Mouse (Mus musculus): ENCODE measurements around the gene Ppp1r1a. TPM values are rescaled to one million over a fixed set of nuclear protein-coding genes. Genes with fewer than 3 reads are reported as not detected.

Ppp1r1a gene
- polyA plus RNA-seq, 1 experiment from 2014 or later = 21.5 TPM

DNA sequence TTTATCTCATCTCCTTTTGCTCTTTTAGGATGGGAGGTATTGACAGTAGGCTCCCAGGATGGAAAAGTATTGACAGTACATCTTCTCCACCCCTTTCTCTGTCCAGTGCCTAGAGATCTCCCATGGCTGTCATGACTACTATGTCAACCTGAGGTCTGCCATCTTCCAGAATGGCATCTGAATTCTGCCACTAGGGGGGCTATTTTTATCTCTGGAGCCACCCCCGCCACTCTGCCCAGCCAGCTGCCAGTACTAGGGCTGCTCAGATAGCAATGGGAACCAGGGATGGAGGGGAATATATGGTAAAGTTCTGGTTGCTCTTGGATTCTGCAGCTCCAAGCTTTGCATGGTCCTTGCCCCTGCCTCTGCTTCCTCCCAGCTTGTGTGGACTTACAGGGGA, 26.2 kb downstream of the Ppp1r1a start:
- 63% methylated on average over 1 of the region's 1 CpGs for WGBS
- peaks cover 7% of the 10 kb centered on the region; the same call in 1 of the 2 replicates for H3K27me3 ChIP-seq
- H3K4me3 ChIP-seq (replicated peaks) = no peak overlapping the region
- no peaks in the 10 kb centered on the region for H3K9me3 ChIP-seq (replicated peaks)
- H3K36me3 ChIP-seq = no peaks in the 10 kb centered on the region
- no peak overlapping the region for H3K9ac ChIP-seq
- H3K4me1 ChIP-seq = peaks cover 14% of the 10 kb centered on the region
- H3K27ac ChIP-seq = no peak overlapping the region
- no peak for ATAC-seq (replicated peaks; ENCODE audit: low FRiP score)
- H3K4me2 ChIP-seq = no peak overlapping the region

DNA sequence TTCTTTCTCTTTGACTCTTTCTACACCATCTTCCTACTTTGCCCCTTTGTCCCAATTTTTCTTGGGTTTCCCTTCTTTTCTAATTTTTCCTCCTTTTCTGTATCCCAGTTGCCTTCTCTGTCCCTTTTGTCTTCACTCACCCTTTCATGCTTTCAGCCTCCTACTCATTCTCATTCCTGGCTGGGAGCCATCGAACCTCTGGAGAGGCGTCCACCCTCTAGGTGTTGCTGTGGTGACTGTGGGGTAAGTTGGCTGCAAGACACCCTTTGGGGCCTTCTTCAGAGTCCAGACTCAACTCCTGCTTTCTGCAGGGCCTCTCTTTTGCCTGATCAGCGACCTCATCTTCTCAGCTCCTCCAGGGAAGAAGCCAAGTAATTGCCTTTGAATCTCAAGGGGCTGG, 28.5 kb downstream of the Ppp1r1a start:
- 69% methylated on average over 3 of the region's 3 CpGs for WGBS
- H3K4me2 ChIP-seq = no peak overlapping the region
- H3K36me3 ChIP-seq = no peaks in the 10 kb centered on the region
- peaks cover 27% of the 10 kb centered on the region for H3K27me3 ChIP-seq
- no peak for ATAC-seq (replicated peaks; ENCODE audit: low FRiP score)
- no peak overlapping the region for H3K27ac ChIP-seq
- peaks cover 7% of the 10 kb centered on the region; the same call in 1 of the 2 replicates for H3K4me1 ChIP-seq
- H3K9me3 ChIP-seq (replicated peaks) = no peaks in the 10 kb centered on the region
- H3K9ac ChIP-seq = no peak overlapping the region
- no peak overlapping the region for H3K4me3 ChIP-seq (replicated peaks)

DNA sequence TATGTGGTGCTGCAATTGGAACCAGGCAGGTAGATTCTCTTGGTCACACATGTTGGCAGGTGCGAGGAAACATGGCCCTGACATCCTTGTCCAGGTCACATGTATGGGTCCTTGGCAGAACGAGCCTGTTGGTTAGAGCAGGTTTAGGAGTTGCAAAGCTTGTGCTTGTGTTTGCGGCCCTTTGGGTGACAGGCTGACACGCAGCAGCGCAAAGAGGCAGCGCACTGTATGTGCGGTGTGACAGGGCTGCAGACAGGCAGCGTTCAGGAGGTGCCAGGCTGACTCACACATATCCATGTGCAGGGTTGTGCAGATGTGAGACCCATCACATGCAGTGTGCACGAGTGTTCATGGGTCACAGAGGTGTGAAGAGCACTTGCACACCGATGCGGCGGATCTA, 34.1 kb downstream of the Ppp1r1a start:
- H3K4me3 ChIP-seq (replicated peaks) = peak overlapping the region; percentile 61
- H3K36me3 ChIP-seq = no peaks in the 10 kb centered on the region
- no peak overlapping the region for H3K27ac ChIP-seq
- peaks cover 19% of the 10 kb centered on the region; the same call in 1 of the 2 replicates for H3K4me1 ChIP-seq
- no peaks in the 10 kb centered on the region for H3K9me3 ChIP-seq (replicated peaks)
- 0 out of 2 replicates have a peak, but pooled peaks have one; percentile 19 for ATAC-seq (replicated peaks; ENCODE audit: low FRiP score)
- H3K4me2 ChIP-seq = peak overlapping the region; percentile 98
- WGBS = 47% methylated on average over 12 of the region's 12 CpGs
- peak overlapping the region; percentile 52; the same call in 1 of the 2 replicates for H3K9ac ChIP-seq
- peaks cover 59% of the 10 kb centered on the region for H3K27me3 ChIP-seq

DNA sequence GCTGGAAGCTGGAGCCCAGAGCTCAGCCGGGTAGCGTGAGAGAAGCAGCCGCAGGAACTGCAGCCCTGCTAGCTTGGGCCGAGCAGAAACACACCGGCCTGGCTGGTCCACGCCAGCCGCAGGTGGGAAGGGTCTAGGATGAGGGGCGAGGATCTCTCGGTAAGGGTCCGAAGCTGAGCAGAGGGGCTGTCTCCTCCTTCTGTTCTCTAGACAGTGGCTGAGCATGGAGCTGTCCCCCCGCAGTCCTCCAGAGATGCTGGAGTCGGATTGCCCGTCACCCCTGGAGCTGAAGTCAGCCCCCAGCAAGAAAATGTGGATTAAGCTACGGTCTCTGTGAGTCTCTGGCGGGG, 34.6 kb downstream of the Ppp1r1a start:
- ATAC-seq (replicated peaks; ENCODE audit: low FRiP score) = peak; percentile 61; the same call in 1 of the 2 replicates

DNA sequence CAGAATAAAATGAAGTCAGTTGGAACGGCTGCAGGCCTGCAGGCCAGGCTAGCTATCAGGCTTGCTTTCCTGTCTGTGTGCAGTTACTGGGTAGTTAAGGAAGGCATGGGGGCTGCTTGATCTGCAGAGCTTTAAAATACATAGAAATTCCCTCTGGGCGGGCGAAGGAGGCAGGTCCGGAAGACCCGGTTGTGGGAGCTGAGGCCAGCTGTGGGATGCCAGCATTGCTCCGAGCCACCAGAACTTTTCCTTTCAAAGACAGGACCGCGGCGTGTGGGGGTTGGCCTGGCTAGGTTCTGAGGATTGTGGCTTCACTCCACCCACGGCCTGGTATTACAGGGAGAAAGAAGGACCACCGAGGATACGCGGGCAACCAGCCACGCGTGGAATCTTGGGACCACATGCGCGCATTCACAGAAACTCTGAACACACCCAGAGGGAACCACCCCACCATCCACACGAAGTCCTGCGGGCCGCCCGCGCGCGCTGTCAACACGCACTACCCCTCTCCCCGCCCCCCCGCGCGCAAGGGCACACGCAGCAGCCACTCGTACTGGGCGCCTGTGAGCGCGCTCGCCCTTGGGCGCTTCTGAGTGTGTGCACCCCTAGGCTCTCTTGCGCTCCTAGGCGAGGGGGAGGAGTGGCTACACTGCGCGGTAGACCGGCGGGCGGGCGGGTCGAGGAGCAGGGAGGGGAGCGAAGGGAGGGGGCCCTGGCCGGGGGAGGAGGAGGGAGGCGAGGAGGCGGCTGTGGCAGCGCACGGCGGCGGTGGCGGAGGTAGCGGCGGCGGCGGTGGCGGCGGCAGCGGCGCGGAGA, 35.2 kb downstream of the Ppp1r1a start, which contains the start of gene Pde1b:
Gene Pde1b, plus strand, starts transcription at position 600 of the 816 bp plus-strand sequence.
- H3K4me2 ChIP-seq = peak within 1 kb of the TSS; percentile 98
- peak within 1 kb of the TSS; percentile 52 for H3K27ac ChIP-seq
- H3K9me3 ChIP-seq (replicated peaks) = no peaks in the 10 kb centered on the region
- WGBS = 1% methylated on average over 57 of the region's 63 CpGs
- H3K27me3 ChIP-seq = peaks cover 59% of the 10 kb centered on the region
- peak within 1 kb of the TSS; percentile 61 for H3K4me3 ChIP-seq (replicated peaks)
- H3K36me3 ChIP-seq = no peaks in the 10 kb centered on the region
- peak; percentile 89 for ATAC-seq (replicated peaks; ENCODE audit: low FRiP score)
- H3K4me1 ChIP-seq = peaks cover 28% of the 10 kb centered on the region
- H3K9ac ChIP-seq = peak within 1 kb of the TSS; percentile 52

More for the DNA sequence above, 34.6 kb downstream of the Ppp1r1a start:
- Histone ChIP-seq H3K4me1 (peaks cover 22% of the 10 kb centered on the region), H3K36me3 (no peaks in the 10 kb centered on the region), H3K27me3 (peaks cover 59% of the 10 kb centered on the region), H3K4me3 (replicated peaks) (peak overlapping the region; percentile 61), H3K4me2 (peak overlapping the region; percentile 98), H3K9me3 (replicated peaks) (no peaks in the 10 kb centered on the region), H3K9ac (peak overlapping the region; percentile 52), H3K27ac (0 out of 2 replicates have a peak overlapping the region, but pooled peaks have one; percentile 52)
- WGBS = under 1% methylated on average over 15 of the region's 15 CpGs

DNA sequence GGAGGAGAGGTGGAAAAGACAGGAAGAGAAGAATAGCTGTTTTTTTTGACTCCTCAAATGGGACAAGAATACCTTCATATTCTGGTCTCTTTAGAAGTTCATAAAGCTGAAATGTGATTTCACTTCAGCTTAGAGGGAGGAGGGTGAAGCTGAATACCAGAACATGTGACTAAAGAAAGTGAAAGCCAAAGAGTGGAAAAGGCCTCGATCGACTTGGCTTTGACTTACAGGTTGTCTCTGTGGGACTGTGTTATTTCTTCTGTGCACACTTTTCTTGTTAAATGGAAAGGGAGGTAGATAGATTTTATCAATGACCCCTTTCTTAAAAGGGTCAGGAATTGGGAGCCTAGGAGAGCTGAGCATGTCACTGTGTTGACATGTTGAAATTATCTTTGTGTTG, 36.6 kb downstream of the Ppp1r1a start:
- Histone ChIP-seq H3K4me3 (replicated peaks) (no peak overlapping the region), H3K36me3 (no peaks in the 10 kb centered on the region), H3K4me2 (no peak overlapping the region), H3K9me3 (replicated peaks) (no peaks in the 10 kb centered on the region), H3K27me3 (peaks cover 56% of the 10 kb centered on the region), H3K4me1 (peaks cover 28% of the 10 kb centered on the region), H3K27ac (no peak overlapping the region), H3K9ac (no peak overlapping the region)
- ATAC-seq (replicated peaks; ENCODE audit: low FRiP score) = no peak
- WGBS = 57% methylated on average over 2 of the region's 2 CpGs

DNA sequence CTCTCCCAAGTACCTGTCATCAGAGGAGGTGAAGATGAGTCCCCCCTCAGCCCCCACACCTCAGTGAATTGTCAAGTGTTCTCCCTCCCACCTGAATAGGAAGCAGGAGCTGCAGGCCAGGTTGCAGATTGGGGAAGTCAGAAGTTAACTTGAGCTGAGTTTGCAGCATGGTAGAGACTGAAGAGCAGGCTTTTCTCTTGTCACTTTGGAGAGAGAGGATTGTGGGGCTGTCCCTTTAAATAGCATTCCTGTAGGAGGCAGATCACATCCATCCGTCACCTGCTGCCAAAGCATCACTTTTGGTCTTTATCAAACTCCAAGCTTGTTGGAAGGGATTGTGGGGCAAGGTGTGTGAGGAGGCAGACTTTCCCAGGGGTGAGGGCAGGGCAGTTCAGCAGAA, 37.1 kb downstream of the Ppp1r1a start:
- Histone ChIP-seq H3K4me1 (peaks cover 28% of the 10 kb centered on the region), H3K4me3 (replicated peaks) (no peak overlapping the region), H3K9me3 (replicated peaks) (no peaks in the 10 kb centered on the region), H3K27me3 (peaks cover 53% of the 10 kb centered on the region), H3K4me2 (no peak overlapping the region), H3K27ac (no peak overlapping the region), H3K36me3 (no peaks in the 10 kb centered on the region), H3K9ac (no peak overlapping the region)
- 84% methylated on average over 1 of the region's 1 CpGs for WGBS
- ATAC-seq (replicated peaks; ENCODE audit: low FRiP score) = no peak

DNA sequence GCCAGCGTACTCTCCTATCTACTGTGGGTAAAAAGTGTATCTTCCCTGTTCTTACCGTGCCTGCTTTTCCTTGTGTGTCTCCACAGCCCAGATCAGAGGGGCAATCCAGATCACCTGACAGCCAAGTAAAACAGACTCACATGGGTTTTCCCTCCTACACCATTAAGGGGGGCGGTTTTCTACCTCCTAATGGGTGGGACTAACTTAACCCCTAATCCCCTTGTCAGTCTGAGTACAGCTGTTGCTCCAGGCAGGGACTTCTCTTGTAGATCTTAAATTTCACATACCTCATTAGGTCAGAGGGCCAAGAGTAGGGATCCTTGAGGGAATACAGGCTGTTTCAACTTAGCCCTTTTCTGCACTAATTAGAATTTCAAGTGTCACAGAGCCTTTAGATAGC, 39.6 kb downstream of the Ppp1r1a start:
- 19% methylated on average over 3 of the region's 3 CpGs for WGBS
- Histone ChIP-seq H3K4me2 (no peak overlapping the region), H3K27ac (no peak overlapping the region), H3K36me3 (no peaks in the 10 kb centered on the region), H3K4me1 (peaks cover 24% of the 10 kb centered on the region), H3K9me3 (replicated peaks) (no peaks in the 10 kb centered on the region), H3K27me3 (peaks cover 27% of the 10 kb centered on the region), H3K9ac (no peak overlapping the region), H3K4me3 (replicated peaks) (no peak overlapping the region)
- ATAC-seq (replicated peaks; ENCODE audit: low FRiP score) = no peak; the same call in 1 of the 2 replicates

DNA sequence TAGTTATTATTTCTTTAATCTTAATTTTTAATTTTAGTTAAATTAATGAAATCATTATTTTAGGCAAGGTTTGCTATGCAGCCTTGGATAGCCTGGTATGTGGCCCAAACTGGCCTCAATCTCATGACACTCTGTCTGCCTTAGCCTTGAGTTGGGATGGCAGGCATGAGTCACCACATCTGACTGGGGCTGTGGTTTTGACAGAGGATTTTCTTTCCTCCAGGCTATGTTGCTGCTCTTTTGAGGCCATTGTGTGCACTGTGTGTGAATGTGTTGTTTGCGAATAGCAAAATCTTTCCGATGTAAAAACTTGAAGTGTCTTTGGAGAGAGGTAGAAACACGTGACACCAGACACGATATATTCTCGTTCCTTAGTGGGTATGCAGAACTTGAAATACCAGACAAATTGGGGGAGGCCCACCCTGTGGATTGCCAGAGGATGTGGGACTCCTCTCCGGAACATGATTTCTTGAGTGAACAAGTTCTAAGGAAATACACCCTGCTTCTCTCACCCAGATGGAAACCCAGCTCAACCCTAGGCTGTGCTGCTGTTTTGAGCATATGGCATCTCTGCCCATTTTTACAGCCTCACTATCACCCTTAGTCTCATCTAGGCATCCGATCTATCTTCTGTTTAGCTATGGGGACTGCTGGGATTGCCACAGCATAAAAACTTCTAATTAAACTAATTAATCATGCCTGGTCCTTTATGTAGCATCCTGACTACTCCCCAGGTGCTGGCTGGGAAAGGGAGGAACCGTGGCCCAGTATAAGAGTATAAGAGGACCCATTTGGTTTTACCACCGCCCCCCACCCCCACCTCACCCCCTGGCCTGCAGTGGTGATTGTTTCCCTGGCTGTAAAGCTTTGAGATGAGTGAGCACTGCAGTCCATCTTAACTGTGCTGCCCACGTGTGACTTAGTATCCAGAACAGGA, 41.3 kb downstream of the Ppp1r1a start:
- no peak for ATAC-seq (replicated peaks; ENCODE audit: low FRiP score)
- H3K27ac ChIP-seq = no peak overlapping the region
- H3K36me3 ChIP-seq = no peaks in the 10 kb centered on the region
- WGBS = 56% methylated on average over 10 of the region's 10 CpGs
- peaks cover 15% of the 10 kb centered on the region for H3K27me3 ChIP-seq
- H3K9me3 ChIP-seq (replicated peaks) = no peaks in the 10 kb centered on the region
- H3K9ac ChIP-seq = no peak overlapping the region
- H3K4me2 ChIP-seq = no peak overlapping the region
- H3K4me3 ChIP-seq (replicated peaks) = no peak overlapping the region
- peaks cover 11% of the 10 kb centered on the region for H3K4me1 ChIP-seq

DNA sequence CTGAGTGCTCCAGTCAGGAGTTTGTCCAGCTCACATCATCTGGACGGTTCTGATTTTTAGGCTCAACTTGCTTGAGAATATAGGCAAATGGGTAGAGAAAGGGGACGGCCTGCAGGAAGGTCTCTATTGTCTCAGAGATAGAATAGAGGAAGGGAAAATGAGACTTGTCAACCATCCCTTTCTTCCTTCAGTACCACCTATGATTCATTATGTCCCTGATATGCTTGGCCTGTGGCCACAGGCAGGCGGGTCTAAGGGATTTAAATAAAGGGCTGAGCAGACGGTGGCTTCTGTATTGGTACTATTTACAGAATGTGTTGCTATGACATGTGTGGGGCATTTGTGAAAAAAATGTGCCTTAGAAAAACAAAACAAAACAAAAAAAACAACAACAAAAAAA, 49.5 kb downstream of the Ppp1r1a start:
- Histone ChIP-seq H3K9ac (no peak overlapping the region), H3K36me3 (no peaks in the 10 kb centered on the region), H3K27ac (no peak overlapping the region), H3K4me1 (no peaks in the 10 kb centered on the region), H3K4me3 (replicated peaks) (no peak overlapping the region), H3K27me3 (no peaks in the 10 kb centered on the region), H3K4me2 (no peak overlapping the region), H3K9me3 (replicated peaks) (no peaks in the 10 kb centered on the region)
- 60% methylated on average over 4 of the region's 4 CpGs for WGBS
- no peak for ATAC-seq (replicated peaks; ENCODE audit: low FRiP score)

DNA sequence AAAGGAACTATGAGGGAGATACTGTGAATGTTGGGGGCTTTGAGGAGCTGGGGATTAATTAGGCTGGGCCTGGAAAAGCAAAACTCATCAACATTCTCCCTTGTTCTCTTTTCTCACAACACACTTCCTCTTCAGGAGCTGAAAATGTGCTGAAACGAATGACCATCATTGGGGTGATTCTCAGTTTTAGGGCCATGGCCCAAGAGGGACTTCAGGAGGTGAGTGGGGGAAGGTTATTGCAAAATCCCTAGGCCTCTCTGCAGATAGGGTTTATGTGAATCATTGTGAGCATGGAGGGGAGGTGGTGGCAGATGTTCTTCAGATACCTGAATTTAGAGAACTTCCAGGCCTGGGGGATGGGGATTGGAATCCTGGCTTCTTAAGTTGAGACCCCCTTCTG, 51.1 kb downstream of the Ppp1r1a start:
- no peak for ATAC-seq (replicated peaks; ENCODE audit: low FRiP score)
- Histone ChIP-seq H3K9ac (no peak overlapping the region), H3K36me3 (no peaks in the 10 kb centered on the region), H3K27me3 (0 out of 2 replicates have a peak, but pooled peaks cover 3% of the 10 kb centered on the region), H3K4me1 (no peaks in the 10 kb centered on the region), H3K4me3 (replicated peaks) (no peak overlapping the region), H3K4me2 (no peak overlapping the region), H3K27ac (no peak overlapping the region), H3K9me3 (replicated peaks) (no peaks in the 10 kb centered on the region)
- 55% methylated on average over 1 of the region's 1 CpGs for WGBS

DNA sequence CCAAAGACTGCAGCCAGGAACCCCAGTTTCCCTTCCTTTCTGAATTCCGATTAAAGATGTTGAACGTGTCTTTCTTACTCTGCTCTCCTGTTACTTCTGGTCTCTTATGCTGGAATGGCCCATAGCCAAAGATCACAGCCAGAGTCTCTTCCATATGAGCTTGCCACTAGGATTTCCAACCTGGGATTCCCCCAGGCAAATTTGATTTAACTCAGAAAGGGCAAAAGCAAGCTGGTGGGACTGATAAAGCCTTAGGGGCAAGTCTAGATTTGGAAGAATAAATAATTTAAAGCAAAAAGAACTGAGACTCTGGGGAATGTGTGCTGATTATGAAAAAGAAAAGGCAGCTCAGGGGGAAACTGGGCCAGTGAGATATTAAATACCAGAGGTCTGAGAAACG, 52.7 kb downstream of the Ppp1r1a start:
- H3K4me2 ChIP-seq = no peak overlapping the region
- H3K27ac ChIP-seq = no peak overlapping the region
- no peak for ATAC-seq (replicated peaks; ENCODE audit: low FRiP score)
- no peak overlapping the region for H3K4me3 ChIP-seq (replicated peaks)
- H3K36me3 ChIP-seq = no peaks in the 10 kb centered on the region
- 58% methylated on average over 3 of the region's 3 CpGs for WGBS
- H3K27me3 ChIP-seq = 0 out of 2 replicates have a peak, but pooled peaks cover 3% of the 10 kb centered on the region
- no peaks in the 10 kb centered on the region for H3K4me1 ChIP-seq
- no peak overlapping the region for H3K9ac ChIP-seq
- no peaks in the 10 kb centered on the region for H3K9me3 ChIP-seq (replicated peaks)
